Mouse (Mus musculus) CH12.LX (cell line): ENCODE data around the gene Sppl2a. TPM values are rescaled to one million over a fixed set of nuclear protein-coding genes. Genes with fewer than 3 reads are reported as not detected.

Experiments used
- DNase-seq: peaks from one replicate; pipeline ENCODE4 v3.0.0-alpha.2; 2013; ENCODE audit errors: extremely low read depth
- H3K27ac ChIP-seq: 2 replicates; pipeline ENCODE4 v1.5.1; 2012; ENCODE audit warnings: low read depth, mild to moderate bottlenecking, control low read depth, moderate library complexity; ENCODE audit not compliant: insufficient read depth
- H3K27me3 ChIP-seq: replicated peaks from 2 replicates; pipeline ENCODE3; 2012; ENCODE audit warnings: inconsistent platforms
- H3K36me3 ChIP-seq, 2 experiments: replicated peaks in 1 of 2; 2 replicates each; pipeline versions ENCODE3 to v1.6.1; 2012; ENCODE audit warnings: inconsistent platforms in 1 of 2, low read length in 1 of 2, mild to moderate bottlenecking in 1 of 2, mixed read lengths in 1 of 2, moderate library complexity in 1 of 2; ENCODE audit not compliant: control insufficient read depth in 1 of 2, insufficient read depth in 1 of 2
- H3K4me1 ChIP-seq, 2 experiments: 2 replicates each; pipeline ENCODE4 v1.6.1; 2012; ENCODE audit warnings: inconsistent platforms in 1 of 2, moderate library complexity in 1 of 2; ENCODE audit not compliant: insufficient read depth in 2 of 2, control insufficient read depth in 1 of 2
- H3K4me2 ChIP-seq: 2 replicates; pipeline ENCODE4 v1.6.1; 2012; ENCODE audit warnings: low read depth, mild to moderate bottlenecking, control low read depth; ENCODE audit not compliant: poor library complexity, insufficient read depth, severe bottlenecking
- H3K4me3 ChIP-seq, 3 experiments: fragments of 150-350 bp in 1 of 3; sonication (generic) in 1 of 3; replicated peaks in 1 of 3; 2 replicates each; pipeline versions ENCODE3 to v1.5.1; 2011 to 2012; ENCODE audit warnings: low read depth in 2 of 3, low read length in 2 of 3, mild to moderate bottlenecking in 2 of 3, moderate library complexity in 2 of 3, control low read depth in 1 of 3, improper control_type of control experiment in 1 of 3, inconsistent platforms in 1 of 3, mixed read lengths in 1 of 3; ENCODE audit not compliant: poor library complexity in 1 of 3
- H3K79me2 ChIP-seq: replicated peaks from 2 replicates; pipeline ENCODE4 v1.6.1; 2012; ENCODE audit warnings: mild to moderate bottlenecking, moderate library complexity; ENCODE audit not compliant: control insufficient read depth, poor library complexity, insufficient read depth, severe bottlenecking; ENCODE audit errors: extremely low read depth
- H3K9ac ChIP-seq: 2 replicates; pipeline ENCODE4 v1.6.1; 2012; ENCODE audit warnings: low read depth, mild to moderate bottlenecking, control low read depth, moderate library complexity; ENCODE audit not compliant: insufficient read depth
- H3K9me3 ChIP-seq: replicated peaks from 2 replicates; pipeline ENCODE3; 2012; ENCODE audit warnings: low read length, inconsistent platforms, mixed read lengths
- CHD2 ChIP-seq: IDR thresholded peaks from 2 replicates; pipeline ENCODE4 v1.6.1; 2011; ENCODE audit warnings: low read length, improper control_type of control experiment
- CTCF ChIP-seq, 2 experiments: IDR thresholded peaks in 1 of 2; conservative IDR thresholded peaks in 1 of 2; 2 replicates each; pipeline ENCODE4 v1.5.1; 2011 to 2012; ENCODE audit warnings: low read depth in 2 of 2, low read length in 2 of 2, improper control_type of control experiment in 1 of 2, inconsistent platforms in 1 of 2, mild to moderate bottlenecking in 1 of 2, moderate library complexity in 1 of 2
- EP300 ChIP-seq: IDR thresholded peaks from 2 replicates; pipeline ENCODE4 v1.6.1; 2011; ENCODE audit warnings: low read length, improper control_type of control experiment
- IRF4 ChIP-seq: IDR thresholded peaks from 2 replicates; pipeline ENCODE4 v1.6.1; 2014; ENCODE audit warnings: low read depth, mild to moderate bottlenecking, inconsistent platforms, low read length, improper control_type of control experiment
- MAFK ChIP-seq: IDR thresholded peaks from 2 replicates; pipeline ENCODE4 v1.6.1; 2011; ENCODE audit warnings: low read length, improper control_type of control experiment; ENCODE audit not compliant: insufficient replicate concordance
- MAZ ChIP-seq: IDR thresholded peaks from 2 replicates; pipeline ENCODE4 v1.6.1; 2012; ENCODE audit warnings: low read depth, mild to moderate bottlenecking, inconsistent platforms, low read length, improper control_type of control experiment, moderate library complexity
- MXI1 ChIP-seq: IDR thresholded peaks from 2 replicates; pipeline ENCODE4 v1.6.1; 2011; ENCODE audit warnings: mild to moderate bottlenecking, low read depth, low read length, improper control_type of control experiment
- MYC ChIP-seq: IDR thresholded peaks from 2 replicates; pipeline ENCODE4 v1.6.1; 2011; ENCODE audit warnings: low read depth, mild to moderate bottlenecking, improper control_type of control experiment, low read length
- NELFE ChIP-seq: IDR thresholded peaks from 2 replicates; pipeline ENCODE4 v1.6.1; 2011; ENCODE audit warnings: low read depth, low read length, improper control_type of control experiment
- NRF1 ChIP-seq: IDR thresholded peaks from 2 replicates; pipeline ENCODE4 v1.6.1; 2014; ENCODE audit warnings: low read depth, mild to moderate bottlenecking, inconsistent platforms, low read length, improper control_type of control experiment, moderate library complexity
- POLR2A ChIP-seq: IDR thresholded peaks from 2 replicates; pipeline ENCODE4 v1.6.1; 2011; ENCODE audit warnings: low read depth, mild to moderate bottlenecking, improper control_type of control experiment, low read length
- POLR2AphosphoS2 ChIP-seq: IDR thresholded peaks from 2 replicates; pipeline ENCODE4 v1.6.1; 2011; ENCODE audit warnings: low read depth, low read length, improper control_type of control experiment
- SIN3A ChIP-seq: IDR thresholded peaks from 2 replicates; pipeline ENCODE4 v1.6.1; 2012; ENCODE audit warnings: low read length, improper control_type of control experiment, inconsistent platforms
- TBP ChIP-seq: conservative IDR thresholded peaks from 2 replicates; pipeline ENCODE4 v1.6.1; 2011; ENCODE audit warnings: low read depth, low read length, improper control_type of control experiment
- UBTF ChIP-seq: IDR thresholded peaks from 2 replicates; pipeline ENCODE4 v1.6.1; 2012; ENCODE audit warnings: low read depth, mild to moderate bottlenecking, inconsistent platforms, low read length, improper control_type of control experiment, moderate library complexity
- ZKSCAN1 ChIP-seq: IDR thresholded peaks from 2 replicates; pipeline ENCODE4 v1.6.1; 2012; ENCODE audit warnings: low read depth, inconsistent platforms, low read length, improper control_type of control experiment, borderline replicate concordance
- ZNF384 ChIP-seq: IDR thresholded peaks from 2 replicates; pipeline ENCODE4 v1.6.1; 2012; ENCODE audit warnings: low read depth, low read length, improper control_type of control experiment, inconsistent platforms
- dilution Hi-C: fragments of 300-500 bp; cut with MboI; formaldehyde crosslinking; loops from 2 replicates; pipeline ENCODE4 v1.14.3; 2020; ENCODE audit warnings: low sequenced_read_pairs; ENCODE audit not compliant: extremely low pct_unique_long_range_greater_than_20kb, extremely low pct_ligation_motif_present
- in situ Hi-C: fragments of 300-500 bp; cut with MboI; formaldehyde crosslinking; loops from 3 replicates; pipeline ENCODE4 v1.14.3; 2019; ENCODE audit warnings: low sequenced_read_pairs, low pct_ligation_motif_present, low pct_unique_long_range_greater_than_20kb, mixed read lengths
- polyA plus RNA-seq: library from polyadenylated mRNA; unstranded; fragments of >175 nt; gene quantifications from 2 replicates; pipeline ENCODE4 v1.2.1, GENCODE M21; 2012; ENCODE audit warnings: low read depth; ENCODE audit not compliant: insufficient read length
- total RNA-seq, 2 experiments: library from RNA; depleted of rRNA; stranded (reverse); fragments of 300-350 nt in 1 of 2; fragments of >200 nt in 1 of 2; gene quantifications; 2 replicates each; pipeline ENCODE4 v1.2.3; 2012 to 2014

Gene Sppl2a
- total and polyA plus RNA-seq, 3 experiments, result 35.3 to 52.4 (median 37.4) TPM

GRCm38 (mm10) chr2:126914096-126914495 lies 18.9 kb downstream of the Sppl2a start:
- H3K9me3 ChIP-seq, result no peaks in the 10 kb centered on the region
- H3K27me3 ChIP-seq, result no peaks in the 10 kb centered on the region
- no peak overlapping the region for H3K4me2 ChIP-seq
- in situ Hi-C loops, result no loop called here
- no peak for TF ChIP-seq CTCF (conservative IDR thresholded peaks at IDR 0.05 in 1 of 2, IDR thresholded peaks at IDR 0.05 in 1 of 2; ENCODE audit: low read depth in 2 of 2, low read length in 2 of 2)
- TF ChIP-seq POLR2A, result no peak
- TF ChIP-seq POLR2AphosphoS2, result no peak
- TF ChIP-seq MYC, result no peak
- no peak for TF ChIP-seq NELFE
- no peak for TF ChIP-seq NRF1
- TF ChIP-seq EP300, result no peak
- dilution Hi-C loops, result no loop called here
- no peak for DNase-seq
- H3K79me2 ChIP-seq, result no peaks in the 10 kb centered on the region
- H3K4me1 ChIP-seq, result no peaks in the 10 kb centered on the region
- peaks cover 34 to 70% of the 10 kb centered on the region in 2 experiments for H3K36me3 ChIP-seq
- no peak overlapping the region for H3K27ac ChIP-seq
- H3K9ac ChIP-seq, result no peak overlapping the region
- no peak overlapping the region for H3K4me3 ChIP-seq

- Histone ChIP-seq H3K9me3 (no peaks in the 10 kb centered on the region), H3K4me1 (no peaks in the 10 kb centered on the region), H3K79me2 (no peaks in the 10 kb centered on the region; the same call in 1 of the 2 replicates), H3K36me3 (peaks cover 23 to 66% of the 10 kb centered on the region in 2 experiments), H3K9ac (no peak overlapping the region), H3K27me3 (no peaks in the 10 kb centered on the region), H3K4me3 (no peak overlapping the region), H3K4me2 (no peak overlapping the region), H3K27ac (no peak overlapping the region)
- in situ Hi-C loops, result no loop called here
- TF ChIP-seq MAFK (no peak), POLR2A (no peak), ZKSCAN1 (no peak), CHD2 (no peak), MAZ (no peak), NRF1 (no peak), ZNF384 (no peak), CTCF (conservative IDR thresholded peaks at IDR 0.05 in 1 of 2, IDR thresholded peaks at IDR 0.05 in 1 of 2; ENCODE audit: low read depth in 2 of 2, low read length in 2 of 2) (no peak), SIN3A (no peak), MXI1 (no peak), UBTF (no peak), TBP (no peak), IRF4 (no peak)
- no peak for DNase-seq
- dilution Hi-C loops, result no loop called here
Measured at GRCm38 (mm10) chr2:126904162-126904561, 28.9 kb downstream of the Sppl2a start.
